Mouse (Mus musculus) CD4-positive naive resting alpha-beta T cell, adult 76 days (primary cell): ENCODE data around the gene Cnnm4. TPM values are rescaled to one million over a fixed set of nuclear protein-coding genes. Genes with fewer than 3 reads are reported as not detected.

ENCODE experiments used
- total RNA-seq: library from RNA; stranded (reverse); gene quantifications from one replicate; pipeline ENCODE4 v1.2.4, GENCODE M21; 2023

Cnnm4 gene
- total RNA-seq: 24.2 TPM

GRCm38 (mm10) chr1:36471181-36472105 lies at the start of gene Cnnm4:
Gene Cnnm4 (plus strand): TSS chr1:36471620.

GRCm38 (mm10) chr1:36444471-36445464 lies 26.7 kb upstream of the Cnnm4 start, which contains the start of gene Lman2l:
Gene Lman2l (minus strand): TSS chr1:36445271.

GRCm38 (mm10) chr1:36511289-36512021 lies 40.0 kb downstream of the Cnnm4 start, which contains the start of gene Cnnm3:
Gene Cnnm3 (plus strand): TSS chr1:36511867.

GRCm38 (mm10) chr1:36536783-36537182 lies 65.4 kb downstream of the Cnnm4 start, which contains the start of gene Ankrd23:
Gene Ankrd23 (minus strand): TSS chr1:36536883.

GRCm38 (mm10) chr1:36539186-36539585 lies 67.8 kb downstream of the Cnnm4 start, which contains the start of gene Gm42417:
Gene Gm42417 (minus strand): TSS chr1:36539429.

GRCm38 (mm10) chr1:36546888-36547471 lies 75.6 kb downstream of the Cnnm4 start, which contains the start of gene Ankrd39:
Gene Ankrd39 (minus strand): TSS chr1:36547445.

Other genes starting within 250 kb of the Cnnm4 start
- gene Uggt1, start 226.9 kb upstream of the Cnnm4 start, total RNA-seq: 120 TPM
- gene Neurl3, start 196.9 kb upstream of the Cnnm4 start, total RNA-seq: 149 TPM
- gene Arid5a, start 163.9 kb upstream of the Cnnm4 start, total RNA-seq: 906 TPM
- gene Kansl3, start 102.4 kb upstream of the Cnnm4 start, total RNA-seq: 104 TPM
- not detected for gene Fer1l5, start 99.3 kb upstream of the Cnnm4 start, total RNA-seq
- 24.4 TPM for gene Lman2l, start 26.3 kb upstream of the Cnnm4 start, total RNA-seq
- gene Cnnm3, start 40.2 kb downstream of the Cnnm4 start, total RNA-seq: 39.4 TPM
- 22.4 TPM for gene Ankrd23, start 65.3 kb downstream of the Cnnm4 start, total RNA-seq
- gene Gm42417, start 67.8 kb downstream of the Cnnm4 start, total RNA-seq: not detected
- 22.5 TPM for gene Ankrd39, start 75.8 kb downstream of the Cnnm4 start, total RNA-seq
- 0.64 TPM for gene Sema4c, start 86.7 kb downstream of the Cnnm4 start, total RNA-seq
- 0.88 TPM for gene Fam178b, start 211.6 kb downstream of the Cnnm4 start, total RNA-seq
- gene Cox5b, start 219.8 kb downstream of the Cnnm4 start, total RNA-seq: 221 TPM
- gene 4933424G06Rik, start 238.5 kb downstream of the Cnnm4 start, total RNA-seq: not detected
- 324 TPM for gene Actr1b, start 242.8 kb downstream of the Cnnm4 start, total RNA-seq